Mouse (Mus musculus) CH12.LX (cell line): ENCODE results near the gene P3h1.

ENCODE experiments used
- CHD1 ChIP-seq: IDR thresholded peaks from 2 replicates; pipeline ENCODE4 v1.6.1; 2012; ENCODE audit warnings: low read depth, low read length, improper control_type of control experiment, inconsistent platforms
- CHD2 ChIP-seq: IDR thresholded peaks from 2 replicates; pipeline ENCODE4 v1.6.1; 2011; ENCODE audit warnings: low read length, improper control_type of control experiment
- CTCF ChIP-seq, 2 experiments: IDR thresholded peaks in 1 of 2; conservative IDR thresholded peaks in 1 of 2; 2 replicates each; pipeline ENCODE4 v1.5.1; 2011 to 2012; ENCODE audit warnings: low read depth in 2 of 2, low read length in 2 of 2, improper control_type of control experiment in 1 of 2, inconsistent platforms in 1 of 2, mild to moderate bottlenecking in 1 of 2, moderate library complexity in 1 of 2
- JUND ChIP-seq: conservative IDR thresholded peaks from 2 replicates; pipeline ENCODE4 v1.6.1; 2011; ENCODE audit warnings: low read depth, low read length, improper control_type of control experiment
- MAFK ChIP-seq: IDR thresholded peaks from 2 replicates; pipeline ENCODE4 v1.6.1; 2011; ENCODE audit warnings: low read length, improper control_type of control experiment; ENCODE audit not compliant: insufficient replicate concordance
- MAX ChIP-seq: IDR thresholded peaks from 2 replicates; pipeline ENCODE4 v1.6.1; 2011; ENCODE audit warnings: low read length, improper control_type of control experiment
- NELFE ChIP-seq: IDR thresholded peaks from 2 replicates; pipeline ENCODE4 v1.6.1; 2011; ENCODE audit warnings: low read depth, low read length, improper control_type of control experiment
- POLR2A ChIP-seq: IDR thresholded peaks from 2 replicates; pipeline ENCODE4 v1.6.1; 2011; ENCODE audit warnings: low read depth, mild to moderate bottlenecking, improper control_type of control experiment, low read length
- POLR2AphosphoS2 ChIP-seq: IDR thresholded peaks from 2 replicates; pipeline ENCODE4 v1.6.1; 2011; ENCODE audit warnings: low read depth, low read length, improper control_type of control experiment
- USF1 ChIP-seq: IDR thresholded peaks from 2 replicates; pipeline ENCODE4 v1.6.1; 2014; ENCODE audit warnings: low read depth, mild to moderate bottlenecking, inconsistent platforms, low read length, improper control_type of control experiment

DNA sequence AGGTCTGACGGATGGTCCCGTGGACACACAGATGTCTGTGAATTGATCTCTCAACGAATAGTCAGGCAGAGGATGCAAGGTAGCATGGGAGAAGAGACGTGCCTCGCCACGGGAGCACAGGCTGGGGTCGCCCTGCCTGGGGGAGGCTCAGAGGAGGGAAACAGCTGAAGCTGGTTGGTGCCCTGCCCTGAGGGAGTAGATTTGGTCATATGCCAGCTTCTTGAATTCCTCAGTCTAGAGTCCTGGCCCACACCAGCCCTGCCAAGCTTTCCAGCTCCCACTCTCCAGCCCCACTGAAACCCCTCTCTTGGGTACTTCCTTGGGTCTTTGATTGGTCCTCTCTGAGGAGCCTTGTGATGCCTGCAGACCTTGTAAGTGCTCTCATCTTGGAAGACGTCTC is 16.0 kb upstream of the P3h1 start:
- TF ChIP-seq CTCF (conservative IDR thresholded peaks at IDR 0.05 in 1 of 2, IDR thresholded peaks at IDR 0.05 in 1 of 2; ENCODE audit: low read depth in 2 of 2, low read length in 2 of 2), result no peak
- no peak for TF ChIP-seq NELFE
- no peak for TF ChIP-seq JUND
- no peak for TF ChIP-seq CHD1
- no peak for TF ChIP-seq USF1
- no peak for TF ChIP-seq CHD2
- TF ChIP-seq MAX, result no peak
- no peak for TF ChIP-seq POLR2A
- no peak for TF ChIP-seq POLR2AphosphoS2
- TF ChIP-seq MAFK, result no peak
